Mouse (Mus musculus): ENCODE results near the gene Cgref1. TPM values are rescaled to one million over a fixed set of nuclear protein-coding genes. Genes with fewer than 3 reads are reported as not detected.

Cgref1 gene
- polyA plus RNA-seq, 1 experiment: 0.76 TPM

DNA sequence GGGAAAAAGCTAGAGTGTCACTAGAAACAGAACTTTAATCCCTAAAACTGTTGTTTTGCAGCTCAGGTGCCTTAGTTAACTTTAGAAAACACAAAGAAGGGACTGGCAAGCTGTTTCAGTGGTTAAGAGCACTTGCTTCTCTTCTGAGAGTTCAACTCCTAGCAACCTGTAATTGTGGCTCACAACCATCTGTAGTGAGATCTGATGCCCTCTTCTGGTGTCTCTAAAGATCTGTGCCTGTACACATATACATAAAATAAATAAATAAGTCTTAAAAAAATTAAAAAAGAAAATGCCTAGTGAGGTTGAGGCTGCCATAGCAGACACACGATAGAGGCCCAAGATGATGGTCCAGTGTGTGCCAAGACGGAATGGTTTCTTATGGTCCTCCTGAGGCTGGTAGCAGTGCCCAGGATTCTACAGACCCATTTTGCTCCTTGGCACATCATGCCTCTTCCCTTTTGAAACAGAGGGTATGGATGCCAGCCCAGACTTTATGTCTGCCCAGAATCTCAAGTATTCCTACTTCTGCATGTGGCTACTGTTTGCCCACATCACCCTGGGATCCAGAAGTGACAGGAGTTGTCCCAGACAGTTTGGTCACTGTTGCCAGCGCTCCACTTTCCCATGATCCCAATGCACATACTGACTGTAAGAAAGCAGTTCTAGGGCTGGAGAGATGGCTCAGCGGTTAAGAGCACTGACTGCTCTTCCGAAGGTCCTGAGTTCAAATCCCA lies 10.5 kb downstream of the Cgref1 start:
- Histone ChIP-seq H3K27ac (ENCODE audit: insufficient read depth, low read length) (no peak overlapping the region), H3K36me3 (ENCODE audit: control insufficient read depth, insufficient read depth, low read length) (no peaks in the 10 kb centered on the region), H3K27me3 (ENCODE audit: control insufficient read depth, insufficient read depth, low read length) (no peaks in the 10 kb centered on the region), H3K4me1 (ENCODE audit: control insufficient read depth, insufficient read depth, insufficient read length) (no peaks in the 10 kb centered on the region), H3K4me3 (ENCODE audit: extremely low read depth, insufficient read depth, insufficient read length) (no peak overlapping the region)
- WGBS: 91% methylated on average over 5 of the region's 5 CpGs
- DNase-seq (ENCODE audit: low read depth in 1 of 2, low spot score in 2 of 2): no peak
- TF ChIP-seq CTCF (IDR thresholded peaks at IDR 0.05; ENCODE audit: extremely low read depth, insufficient read depth, insufficient read length, insufficient replicate concordance) (no peak), POLR2A (IDR thresholded peaks at IDR 0.05; ENCODE audit: low read depth, low read length) (no peak)

DNA sequence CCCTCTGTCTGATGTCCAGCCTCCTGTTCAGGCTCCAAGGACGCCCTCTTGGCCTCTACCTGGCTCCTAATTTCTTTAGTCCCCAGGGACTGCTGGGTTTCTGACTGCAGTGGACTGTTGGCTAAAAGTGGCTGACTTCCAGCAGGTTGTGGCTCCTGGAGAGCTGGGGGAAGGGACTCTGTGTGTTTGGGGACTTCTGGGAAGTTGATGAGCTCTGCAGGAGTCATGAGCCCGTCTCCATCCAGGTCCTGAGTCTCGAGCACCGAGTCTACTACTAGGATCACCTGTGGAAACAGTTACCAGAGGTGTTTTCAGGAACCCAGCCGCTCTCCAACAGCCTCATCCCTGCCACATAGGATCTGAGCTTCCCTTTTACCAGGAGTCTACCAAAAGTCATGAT lies 11.7 kb downstream of the Cgref1 start:
- Histone ChIP-seq H3K27ac (ENCODE audit: insufficient read depth, low read length) (no peak overlapping the region), H3K4me1 (ENCODE audit: control insufficient read depth, insufficient read depth, insufficient read length) (no peaks in the 10 kb centered on the region), H3K36me3 (ENCODE audit: control insufficient read depth, insufficient read depth, low read length) (no peaks in the 10 kb centered on the region), H3K27me3 (ENCODE audit: control insufficient read depth, insufficient read depth, low read length) (no peaks in the 10 kb centered on the region), H3K4me3 (ENCODE audit: extremely low read depth, insufficient read depth, insufficient read length) (no peak overlapping the region)
- TF ChIP-seq CTCF (IDR thresholded peaks at IDR 0.05; ENCODE audit: extremely low read depth, insufficient read depth, insufficient read length, insufficient replicate concordance) (no peak), POLR2A (IDR thresholded peaks at IDR 0.05; ENCODE audit: low read depth, low read length) (no peak)
- WGBS: 80% methylated on average over 5 of the region's 5 CpGs
- no peak for DNase-seq (ENCODE audit: low read depth in 1 of 2, low spot score in 2 of 2)

DNA sequence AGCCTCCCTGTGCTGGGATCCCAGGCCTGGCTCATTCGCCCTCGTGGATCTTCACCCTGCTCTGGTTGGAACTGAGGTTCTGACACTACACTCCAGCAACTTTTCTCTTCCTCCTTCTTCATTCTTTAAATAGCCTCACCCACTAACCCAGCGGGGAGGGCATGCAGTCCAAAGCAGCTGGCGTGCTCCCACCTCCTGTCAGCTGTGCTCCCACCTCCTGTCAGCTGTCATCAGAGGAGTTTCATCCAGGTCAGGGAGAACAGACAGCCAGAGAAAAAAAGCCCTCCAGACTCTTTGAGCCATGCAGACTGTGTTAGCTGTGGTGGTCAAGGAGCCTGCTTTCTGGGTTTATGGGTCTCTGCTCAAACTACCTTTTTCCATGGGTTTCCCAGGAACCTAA lies 14.0 kb downstream of the Cgref1 start:
- Histone ChIP-seq H3K4me1 (ENCODE audit: control insufficient read depth, insufficient read depth, insufficient read length) (no peaks in the 10 kb centered on the region), H3K27me3 (ENCODE audit: control insufficient read depth, insufficient read depth, low read length) (no peaks in the 10 kb centered on the region), H3K36me3 (ENCODE audit: control insufficient read depth, insufficient read depth, low read length) (no peaks in the 10 kb centered on the region), H3K27ac (ENCODE audit: insufficient read depth, low read length) (no peak overlapping the region), H3K4me3 (ENCODE audit: extremely low read depth, insufficient read depth, insufficient read length) (no peak overlapping the region)
- 64% methylated on average over 4 of the region's 4 CpGs for WGBS
- TF ChIP-seq POLR2A (IDR thresholded peaks at IDR 0.05; ENCODE audit: low read depth, low read length): no peak
- no peak for TF ChIP-seq CTCF (IDR thresholded peaks at IDR 0.05; ENCODE audit: extremely low read depth, insufficient read depth, insufficient read length, insufficient replicate concordance)
- no peak for DNase-seq (ENCODE audit: low read depth in 1 of 2, low spot score in 2 of 2)

DNA sequence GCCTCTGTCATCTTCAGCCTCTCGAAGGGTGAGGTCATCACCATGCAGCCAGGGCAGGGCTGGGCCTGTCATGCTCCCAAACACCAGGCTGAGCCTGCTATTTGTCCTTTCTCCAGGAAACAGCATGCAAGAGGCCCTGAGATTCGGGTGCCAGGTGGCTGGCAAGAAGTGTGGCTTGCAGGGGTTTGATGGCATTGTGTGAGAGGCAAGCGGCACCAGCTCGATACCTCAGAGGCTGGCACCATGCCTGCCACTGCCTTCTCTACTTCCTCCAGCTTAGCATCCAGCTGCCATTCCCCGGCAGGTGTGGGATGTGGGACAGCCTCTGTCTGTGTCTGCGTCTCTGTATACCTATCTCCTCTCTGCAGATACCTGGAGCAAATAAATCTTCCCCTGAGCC lies 14.5 kb downstream of the Cgref1 start:
- no peak overlapping the region for H3K27ac ChIP-seq (ENCODE audit: insufficient read depth, low read length)
- WGBS: 78% methylated on average over 6 of the region's 6 CpGs
- no peak for TF ChIP-seq POLR2A (IDR thresholded peaks at IDR 0.05; ENCODE audit: low read depth, low read length)
- TF ChIP-seq CTCF (IDR thresholded peaks at IDR 0.05; ENCODE audit: extremely low read depth, insufficient read depth, insufficient read length, insufficient replicate concordance): no peak
- no peaks in the 10 kb centered on the region for H3K27me3 ChIP-seq (ENCODE audit: control insufficient read depth, insufficient read depth, low read length)
- H3K36me3 ChIP-seq (ENCODE audit: control insufficient read depth, insufficient read depth, low read length): no peaks in the 10 kb centered on the region
- no peak overlapping the region for H3K4me3 ChIP-seq (ENCODE audit: extremely low read depth, insufficient read depth, insufficient read length)
- no peak for DNase-seq (ENCODE audit: low read depth in 1 of 2, low spot score in 2 of 2)
- no peaks in the 10 kb centered on the region for H3K4me1 ChIP-seq (ENCODE audit: control insufficient read depth, insufficient read depth, insufficient read length)

DNA sequence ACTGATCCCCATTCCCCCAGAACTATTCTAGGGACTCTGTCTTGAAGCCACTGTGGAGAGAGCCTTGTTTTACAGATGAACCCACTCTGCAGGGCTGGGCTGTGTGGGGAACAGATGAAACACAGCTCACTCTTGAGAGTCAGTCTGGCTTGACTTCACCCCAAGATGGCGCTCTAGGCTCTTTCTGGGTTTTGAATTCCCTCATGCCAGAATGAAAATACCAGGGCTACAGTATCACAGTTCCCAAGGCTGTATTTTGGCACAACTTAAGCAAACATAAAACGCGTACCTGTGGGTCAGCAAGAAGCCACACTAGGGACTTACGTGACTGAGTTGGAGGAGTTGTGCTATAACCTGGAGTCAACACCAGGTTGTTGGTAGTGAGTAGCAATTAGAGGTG lies 15.3 kb downstream of the Cgref1 start:
- Histone ChIP-seq H3K27ac (ENCODE audit: insufficient read depth, low read length) (no peak overlapping the region), H3K36me3 (ENCODE audit: control insufficient read depth, insufficient read depth, low read length) (no peaks in the 10 kb centered on the region), H3K4me1 (ENCODE audit: control insufficient read depth, insufficient read depth, insufficient read length) (no peaks in the 10 kb centered on the region), H3K4me3 (ENCODE audit: extremely low read depth, insufficient read depth, insufficient read length) (no peak overlapping the region), H3K27me3 (ENCODE audit: control insufficient read depth, insufficient read depth, low read length) (no peaks in the 10 kb centered on the region)
- DNase-seq (ENCODE audit: low read depth in 1 of 2, low spot score in 2 of 2): peak in 1 of 2 experiments; percentile 44
- TF ChIP-seq POLR2A (IDR thresholded peaks at IDR 0.05; ENCODE audit: low read depth, low read length) (no peak), CTCF (IDR thresholded peaks at IDR 0.05; ENCODE audit: extremely low read depth, insufficient read depth, insufficient read length, insufficient replicate concordance) (peak; percentile 42; the same call in 1 of the 2 replicates)
- WGBS: 68% methylated on average over 4 of the region's 4 CpGs

DNA sequence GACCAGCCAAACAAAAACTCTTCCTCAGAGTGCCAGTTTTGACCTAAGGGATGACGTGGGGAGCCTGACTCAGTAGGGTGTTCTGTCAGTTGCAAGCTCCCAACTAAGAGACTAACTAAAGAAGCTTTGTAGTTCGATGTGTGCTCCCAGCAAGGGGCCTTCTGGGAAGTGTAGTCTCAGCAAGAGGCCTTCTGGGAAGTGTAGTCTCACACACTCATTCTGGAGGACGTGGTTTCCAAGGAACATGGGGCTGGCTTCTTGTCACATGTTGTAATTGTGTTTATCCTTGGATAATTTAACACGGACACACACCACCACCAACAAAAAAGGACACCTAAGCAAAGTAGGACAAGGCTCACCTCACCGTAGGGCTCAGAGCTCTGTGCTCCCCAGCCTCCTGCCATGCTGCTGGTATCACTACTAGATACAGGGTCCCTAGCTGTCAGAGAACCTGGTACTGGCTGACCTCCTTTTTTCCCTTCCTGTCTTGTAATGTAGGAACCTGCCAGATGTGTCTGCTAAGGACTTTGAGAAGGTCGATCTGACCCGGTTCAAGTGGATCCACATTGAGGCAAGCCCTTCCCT lies 17.4 kb downstream of the Cgref1 start:
- WGBS: 63% methylated on average over 7 of the region's 7 CpGs
- no peaks in the 10 kb centered on the region for H3K4me1 ChIP-seq (ENCODE audit: control insufficient read depth, insufficient read depth, insufficient read length)
- TF ChIP-seq CTCF (IDR thresholded peaks at IDR 0.05; ENCODE audit: extremely low read depth, insufficient read depth, insufficient read length, insufficient replicate concordance) (no peak), POLR2A (IDR thresholded peaks at IDR 0.05; ENCODE audit: low read depth, low read length) (no peak)
- H3K36me3 ChIP-seq (ENCODE audit: control insufficient read depth, insufficient read depth, low read length): no peaks in the 10 kb centered on the region
- H3K4me3 ChIP-seq (ENCODE audit: extremely low read depth, insufficient read depth, insufficient read length): no peak overlapping the region
- no peak overlapping the region for H3K27ac ChIP-seq (ENCODE audit: insufficient read depth, low read length)
- no peaks in the 10 kb centered on the region for H3K27me3 ChIP-seq (ENCODE audit: control insufficient read depth, insufficient read depth, low read length)
- no peak for DNase-seq (ENCODE audit: low read depth in 1 of 2, low spot score in 2 of 2)

DNA sequence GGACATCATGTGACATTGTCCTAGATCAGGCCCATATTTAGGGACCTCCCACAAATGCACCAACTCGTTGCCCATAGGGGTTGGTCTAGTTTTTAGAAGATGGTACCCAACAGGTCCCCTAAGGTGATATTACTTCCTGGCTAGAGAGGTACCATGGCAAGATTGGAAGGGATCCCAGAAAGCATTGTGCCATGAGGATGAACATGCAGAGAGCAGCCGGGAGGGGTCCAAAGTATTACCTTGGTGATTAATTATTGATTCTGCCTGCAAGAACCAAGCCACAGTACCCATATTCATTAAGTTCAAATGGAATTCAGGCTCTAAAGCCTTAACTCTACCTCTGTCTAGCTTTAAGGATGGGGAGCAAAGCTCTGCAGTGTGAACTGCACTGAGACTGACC lies 19.3 kb downstream of the Cgref1 start:
- H3K4me3 ChIP-seq (ENCODE audit: extremely low read depth, insufficient read depth, insufficient read length): no peak overlapping the region
- no peaks in the 10 kb centered on the region for H3K27me3 ChIP-seq (ENCODE audit: control insufficient read depth, insufficient read depth, low read length)
- TF ChIP-seq CTCF (IDR thresholded peaks at IDR 0.05; ENCODE audit: extremely low read depth, insufficient read depth, insufficient read length, insufficient replicate concordance) (no peak), POLR2A (IDR thresholded peaks at IDR 0.05; ENCODE audit: low read depth, low read length) (no peak)
- H3K36me3 ChIP-seq (ENCODE audit: control insufficient read depth, insufficient read depth, low read length): no peaks in the 10 kb centered on the region
- no peak for DNase-seq (ENCODE audit: low read depth in 1 of 2, low spot score in 2 of 2)
- H3K27ac ChIP-seq (ENCODE audit: insufficient read depth, low read length): no peak overlapping the region
- H3K4me1 ChIP-seq (ENCODE audit: control insufficient read depth, insufficient read depth, insufficient read length): peaks cover 3% of the 10 kb centered on the region; the same call in 1 of the 2 replicates
- WGBS: 89% methylated on average over 2 of the region's 2 CpGs

Data from spleen, adult 2 months (tissue).